Mouse (Mus musculus) lung, postnatal 0 days (tissue): ENCODE data around the gene Pcyox1.

Experiments used
- CTCF ChIP-seq: IDR thresholded peaks from 2 replicates; pipeline ENCODE4 v1.5.1; 2016; ENCODE audit warnings: antibody characterized with exemption, mild to moderate bottlenecking
- EP300 ChIP-seq: IDR thresholded peaks from 2 replicates; pipeline ENCODE4 v1.6.1; 2016; ENCODE audit warnings: antibody characterized with exemption, mild to moderate bottlenecking, control low read depth

DNA sequence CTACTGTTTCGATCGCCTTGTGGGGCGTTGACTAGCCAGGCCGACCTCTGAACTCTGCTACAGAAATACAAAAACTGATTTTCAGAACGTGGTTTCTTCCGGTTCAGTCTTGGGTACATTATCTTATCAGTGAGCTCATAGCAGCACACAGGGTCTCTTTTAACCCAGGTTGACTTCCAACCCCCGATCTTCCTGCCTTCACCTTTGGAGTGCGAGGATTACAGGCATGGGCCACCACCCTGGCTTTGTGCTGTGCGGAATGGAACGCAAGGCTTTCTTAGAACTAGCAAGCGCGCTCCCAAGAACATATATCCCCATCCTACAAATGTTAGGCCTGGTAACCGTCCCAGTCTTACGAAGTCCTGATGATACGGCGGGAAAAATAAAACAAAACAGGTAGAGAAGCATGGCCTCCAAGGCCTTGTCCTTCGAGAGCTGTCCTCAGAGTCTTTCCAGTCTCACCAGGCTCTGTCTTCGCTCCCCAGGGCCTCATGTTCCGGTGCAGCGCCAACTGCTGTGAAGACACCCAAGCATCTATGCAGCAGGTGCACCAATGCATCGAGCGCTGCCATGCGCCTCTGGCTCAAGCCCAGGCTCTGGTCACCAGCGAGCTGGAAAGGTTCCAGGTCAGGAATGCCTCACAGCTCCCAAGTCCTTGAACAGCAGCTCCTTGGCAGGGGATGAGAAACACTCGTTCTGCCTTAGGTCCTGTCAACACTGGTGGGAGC, 30.7 kb downstream of the Pcyox1 start:
- TF ChIP-seq CTCF (no peak), EP300 (no peak)
